Mouse (Mus musculus) neural tube, embryonic 15.5 days (tissue): ENCODE results near the gene Qrich2. TPM values are rescaled to one million over a fixed set of nuclear protein-coding genes. Genes with fewer than 3 reads are reported as not detected.

ENCODE experiments used
- ATAC-seq: fragments of 200-750 bp; cut with Nextera tagmentation; 2 replicates; pipeline ENCODE4 v1.8.0; 2017; ENCODE audit warnings: mild to moderate bottlenecking, moderate TSS enrichment, moderate library complexity; ENCODE audit not compliant: low FRiP score
- H3K27ac ChIP-seq: fragments of 300-500 bp; sonication (generic); replicated peaks from 2 replicates; pipeline ENCODE4 v1.5.1; 2015; ENCODE audit warnings: mild to moderate bottlenecking, inconsistent platforms
- H3K27me3 ChIP-seq: fragments of 300-500 bp; sonication (generic); replicated peaks from 2 replicates; pipeline ENCODE4 v1.6.1; 2015; ENCODE audit warnings: inconsistent platforms
- H3K36me3 ChIP-seq: fragments of 300-500 bp; sonication (generic); 2 replicates; pipeline ENCODE4 v1.6.1; 2015; ENCODE audit warnings: inconsistent platforms
- H3K4me1 ChIP-seq: fragments of 300-500 bp; sonication (generic); 2 replicates; pipeline ENCODE4 v1.6.1; 2015; ENCODE audit warnings: inconsistent platforms
- H3K4me2 ChIP-seq: fragments of 300-500 bp; sonication (generic); 2 replicates; pipeline ENCODE4 v1.6.1; 2015; ENCODE audit warnings: inconsistent platforms, mild to moderate bottlenecking, moderate library complexity
- H3K4me3 ChIP-seq: fragments of 300-500 bp; sonication (generic); replicated peaks from 2 replicates; pipeline ENCODE4 v1.5.1; 2015; ENCODE audit warnings: mild to moderate bottlenecking, inconsistent platforms
- H3K9ac ChIP-seq: fragments of 300-500 bp; sonication (generic); replicated peaks from 2 replicates; pipeline ENCODE4 v1.6.1; 2015; ENCODE audit warnings: mild to moderate bottlenecking, inconsistent platforms
- H3K9me3 ChIP-seq: fragments of 300-500 bp; sonication (generic); replicated peaks from 2 replicates; pipeline ENCODE4 v1.6.1; 2016; ENCODE audit warnings: inconsistent platforms
- WGBS: fragments of 180-500 bp; shearing (Covaris S2); methylation state at CpG from one replicate; pipeline ENCODE4 v1.1.7; 2015; ENCODE audit warnings: mixed read lengths; 5-methylcytosine and 5-hydroxymethylcytosine counted together
- polyA plus RNA-seq: library from polyadenylated mRNA; unstranded; fragments of >200 nt; fragmentation: Nextera tagmentation; extraction: Ambion mirVana; gene quantifications from 2 replicates; pipeline ENCODE4 v1.2.1, GENCODE M21; 2015

The Qrich2 gene
- polyA plus RNA-seq, result 0.15 TPM in 1 of 2 replicates, not detected in the other

GRCm38 (mm10) chr11:116466141-116466540 lies at the start of gene Qrich2:
Gene Qrich2, minus strand, starts transcription at chr11:116466241.
- Histone ChIP-seq H3K4me1 (peaks cover 6% of the 10 kb centered on the region; the same call in 1 of the 2 replicates), H3K36me3 (peaks cover 14% of the 10 kb centered on the region), H3K4me3 (no peak within 1 kb of the TSS), H3K9ac (no peak within 1 kb of the TSS), H3K27ac (no peak within 1 kb of the TSS), H3K9me3 (no peaks in the 10 kb centered on the region), H3K27me3 (no peaks in the 10 kb centered on the region), H3K4me2 (no peak within 1 kb of the TSS)
- 64% methylated on average over 20 of the region's 20 CpGs for WGBS
- ATAC-seq, result no peak

GRCm38 (mm10) chr11:116515330-116516020 lies 49.4 kb upstream of the Qrich2 start:
- H3K9me3 ChIP-seq, result no peaks in the 10 kb centered on the region
- H3K27ac ChIP-seq, result no peak overlapping the region
- 14% methylated on average over 24 of the region's 24 CpGs for WGBS
- H3K4me2 ChIP-seq, result peak overlapping the region; percentile 47
- no peak overlapping the region for H3K9ac ChIP-seq
- no peak for ATAC-seq
- no peaks in the 10 kb centered on the region for H3K27me3 ChIP-seq
- H3K4me1 ChIP-seq, result peaks cover 6% of the 10 kb centered on the region
- H3K4me3 ChIP-seq, result 0 out of 2 replicates have a peak overlapping the region, but pooled peaks have one; percentile 6
- no peaks in the 10 kb centered on the region for H3K36me3 ChIP-seq

- H3K9me3 ChIP-seq, result no peaks in the 10 kb centered on the region
- WGBS, result 81% methylated on average over 4 of the region's 4 CpGs
- ATAC-seq, result no peak
Measured at GRCm38 (mm10) chr11:116513531-116514038, 47.5 kb upstream of the Qrich2 start.

GRCm38 (mm10) chr11:116512987-116513386 lies 46.9 kb upstream of the Qrich2 start:
- ATAC-seq, result no peak
- H3K4me1 ChIP-seq, result peaks cover 6% of the 10 kb centered on the region
- H3K36me3 ChIP-seq, result no peaks in the 10 kb centered on the region
- no peaks in the 10 kb centered on the region for H3K27me3 ChIP-seq
- no peaks in the 10 kb centered on the region for H3K9me3 ChIP-seq
- H3K4me3 ChIP-seq, result no peak overlapping the region
- no peak overlapping the region for H3K4me2 ChIP-seq
- WGBS, result 82% methylated on average over 6 of the region's 6 CpGs
- no peak overlapping the region for H3K27ac ChIP-seq
- no peak overlapping the region for H3K9ac ChIP-seq

More at GRCm38 (mm10) chr11:116513531-116514038, 47.5 kb upstream of the Qrich2 start:
- Histone ChIP-seq H3K36me3 (no peaks in the 10 kb centered on the region), H3K4me2 (no peak overlapping the region), H3K9ac (no peak overlapping the region), H3K4me1 (peaks cover 6% of the 10 kb centered on the region), H3K4me3 (no peak overlapping the region), H3K27ac (no peak overlapping the region), H3K27me3 (no peaks in the 10 kb centered on the region)

- Histone ChIP-seq H3K9me3 (no peaks in the 10 kb centered on the region), H3K36me3 (no peaks in the 10 kb centered on the region), H3K4me2 (no peak overlapping the region), H3K4me1 (peaks cover 6% of the 10 kb centered on the region), H3K4me3 (no peak overlapping the region), H3K27me3 (no peaks in the 10 kb centered on the region), H3K27ac (no peak overlapping the region), H3K9ac (no peak overlapping the region)
- 92% methylated on average over 7 of the region's 7 CpGs for WGBS
- no peak for ATAC-seq
Measured at GRCm38 (mm10) chr11:116512154-116512553, 46.1 kb upstream of the Qrich2 start.

- H3K27me3 ChIP-seq, result no peaks in the 10 kb centered on the region
- H3K27ac ChIP-seq, result no peak overlapping the region
- H3K36me3 ChIP-seq, result no peaks in the 10 kb centered on the region
- H3K9ac ChIP-seq, result no peak overlapping the region
- no peaks in the 10 kb centered on the region for H3K9me3 ChIP-seq
- H3K4me2 ChIP-seq, result no peak overlapping the region
- H3K4me1 ChIP-seq, result peaks cover 6% of the 10 kb centered on the region
- no peak overlapping the region for H3K4me3 ChIP-seq
- ATAC-seq, result no peak
- WGBS, result 71% methylated on average over 7 of the region's 7 CpGs
Measured at GRCm38 (mm10) chr11:116511301-116511868, 45.3 kb upstream of the Qrich2 start.

- 65% methylated on average over 2 of the region's 2 CpGs for WGBS
- ATAC-seq, result no peak
- no peak overlapping the region for H3K4me2 ChIP-seq
- no peak overlapping the region for H3K27ac ChIP-seq
- H3K36me3 ChIP-seq, result no peaks in the 10 kb centered on the region
- H3K9ac ChIP-seq, result no peak overlapping the region
- no peak overlapping the region for H3K4me3 ChIP-seq
- no peaks in the 10 kb centered on the region for H3K27me3 ChIP-seq
- no peaks in the 10 kb centered on the region for H3K9me3 ChIP-seq
- H3K4me1 ChIP-seq, result no peaks in the 10 kb centered on the region
Measured at GRCm38 (mm10) chr11:116508689-116509088, 42.6 kb upstream of the Qrich2 start.

GRCm38 (mm10) chr11:116506151-116506875 lies 40.3 kb upstream of the Qrich2 start:
- Histone ChIP-seq H3K27ac (no peak overlapping the region), H3K4me2 (no peak overlapping the region), H3K36me3 (no peaks in the 10 kb centered on the region), H3K27me3 (no peaks in the 10 kb centered on the region), H3K9ac (no peak overlapping the region), H3K4me1 (no peaks in the 10 kb centered on the region), H3K4me3 (no peak overlapping the region), H3K9me3 (no peaks in the 10 kb centered on the region)
- no peak for ATAC-seq
- WGBS, result 81% methylated on average over 17 of the region's 17 CpGs

- no peak overlapping the region for H3K27ac ChIP-seq
- H3K9ac ChIP-seq, result no peak overlapping the region
- ATAC-seq, result no peak
- no peak overlapping the region for H3K4me2 ChIP-seq
- peaks cover 7% of the 10 kb centered on the region for H3K4me1 ChIP-seq
- no peaks in the 10 kb centered on the region for H3K27me3 ChIP-seq
- H3K36me3 ChIP-seq, result no peaks in the 10 kb centered on the region
- WGBS, result 79% methylated on average over 5 of the region's 5 CpGs
- H3K9me3 ChIP-seq, result no peaks in the 10 kb centered on the region
- H3K4me3 ChIP-seq, result no peak overlapping the region
Measured at GRCm38 (mm10) chr11:116505573-116505972, 39.5 kb upstream of the Qrich2 start.

GRCm38 (mm10) chr11:116504516-116504915 lies 38.5 kb upstream of the Qrich2 start:
- Histone ChIP-seq H3K9me3 (no peaks in the 10 kb centered on the region), H3K27me3 (no peaks in the 10 kb centered on the region), H3K36me3 (no peaks in the 10 kb centered on the region), H3K4me2 (no peak overlapping the region), H3K4me1 (peaks cover 7% of the 10 kb centered on the region), H3K4me3 (no peak overlapping the region), H3K27ac (no peak overlapping the region), H3K9ac (no peak overlapping the region)
- no peak for ATAC-seq
- 90% methylated on average over 17 of the region's 17 CpGs for WGBS

GRCm38 (mm10) chr11:116501005-116501746 lies 35.1 kb upstream of the Qrich2 start:
- ATAC-seq, result no peak; the same call in 1 of the 2 replicates

More at GRCm38 (mm10) chr11:116501005-116501746, 35.1 kb upstream of the Qrich2 start:
- Histone ChIP-seq H3K4me2 (no peak overlapping the region), H3K9me3 (no peaks in the 10 kb centered on the region), H3K9ac (no peak overlapping the region), H3K4me1 (peaks cover 11% of the 10 kb centered on the region), H3K27me3 (no peaks in the 10 kb centered on the region), H3K27ac (0 out of 2 replicates have a peak overlapping the region, but pooled peaks have one; percentile 48), H3K4me3 (no peak overlapping the region), H3K36me3 (no peaks in the 10 kb centered on the region)
- 18% methylated on average over 7 of the region's 7 CpGs for WGBS
